Mouse (Mus musculus): ENCODE data around the gene Msmb. TPM values are rescaled to one million over a fixed set of nuclear protein-coding genes. Genes with fewer than 3 reads are reported as not detected.

Gene Msmb
- total and polyA plus RNA-seq, 2 experiments from 2014 or later: not detected

DNA sequence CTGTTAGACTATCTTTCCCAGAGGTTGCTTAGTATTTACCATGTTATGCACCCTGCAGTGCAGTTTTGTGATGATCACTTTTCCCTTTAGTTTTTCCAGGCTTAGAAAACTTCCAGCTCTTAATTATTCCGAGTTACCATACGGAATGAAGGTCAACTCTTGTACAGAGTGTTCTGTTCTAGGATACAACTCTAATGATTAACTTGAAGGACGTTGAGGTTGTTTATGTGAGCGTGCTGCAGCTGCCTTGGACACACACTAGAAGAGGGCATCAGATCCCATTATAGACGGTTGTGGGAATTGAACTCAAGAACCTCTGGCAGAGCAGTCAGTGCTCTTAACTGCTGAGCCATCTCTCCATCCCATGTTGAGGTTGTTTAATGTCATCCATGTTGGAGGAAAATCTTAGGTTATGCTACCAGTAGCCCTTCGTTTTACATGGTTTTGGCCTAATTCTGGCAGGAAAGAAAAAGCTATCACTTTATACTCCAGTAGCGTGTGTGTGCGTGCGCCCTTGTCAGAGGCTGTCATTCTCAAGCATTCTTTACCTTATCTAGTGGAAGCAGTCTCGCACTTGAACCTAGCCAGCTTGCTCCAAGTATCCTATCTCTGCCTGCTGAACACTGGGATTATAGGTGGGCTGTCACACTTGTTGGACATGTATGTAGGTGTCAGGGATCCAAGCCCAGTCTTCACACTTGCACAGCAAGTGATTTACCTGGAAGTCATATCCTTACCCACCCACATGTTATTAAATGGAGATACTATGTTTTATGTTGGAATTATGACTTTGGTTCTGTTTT lies 37.8 kb downstream of the Msmb start:
- Histone ChIP-seq H3K4me3 (ENCODE audit: low read depth, low read length) (no peak overlapping the region), H3K27me3 (ENCODE audit: control insufficient read depth, insufficient read depth, low read length) (no peaks in the 10 kb centered on the region), H3K9ac (replicated peaks; ENCODE audit: low read depth, low read length) (no peak overlapping the region), H3K9me3 (replicated peaks; ENCODE audit: control insufficient read depth, low read length) (no peaks in the 10 kb centered on the region), H3K4me1 (ENCODE audit: control insufficient read depth, insufficient read depth) (no peaks in the 10 kb centered on the region), H3K4me2 (ENCODE audit: low read depth, low read length) (no peak overlapping the region), H3K27ac (ENCODE audit: low read depth) (no peak overlapping the region), H3K36me3 (replicated peaks; ENCODE audit: control insufficient read depth, insufficient read depth, low read length) (peaks cover 67% of the 10 kb centered on the region)
- TF ChIP-seq CTCF (IDR thresholded peaks at IDR 0.05; ENCODE audit: low read depth) (no peak), EP300 (IDR thresholded peaks at IDR 0.05; ENCODE audit: low read depth) (no peak)
- 74% methylated on average over 10 of the region's 10 CpGs for WGBS
- ATAC-seq (ENCODE audit: insufficient read depth, low read depth) (no peak), DNase-seq (ENCODE audit: low spot score) (no peak)

GRCm38 (mm10) chr14:32180861-32181260 lies 39.0 kb downstream of the Msmb start:
- H3K27ac ChIP-seq (ENCODE audit: low read depth): no peak overlapping the region
- 86% methylated on average over 6 of the region's 6 CpGs for WGBS
- no peak overlapping the region for H3K9ac ChIP-seq (replicated peaks; ENCODE audit: low read depth, low read length)
- ATAC-seq (ENCODE audit: insufficient read depth, low read depth): no peak
- no peaks in the 10 kb centered on the region for H3K4me1 ChIP-seq (ENCODE audit: control insufficient read depth, insufficient read depth)
- H3K4me3 ChIP-seq (ENCODE audit: low read depth, low read length): no peak overlapping the region
- no peak overlapping the region for H3K4me2 ChIP-seq (ENCODE audit: low read depth, low read length)
- no peaks in the 10 kb centered on the region for H3K9me3 ChIP-seq (replicated peaks; ENCODE audit: control insufficient read depth, low read length)
- H3K27me3 ChIP-seq (ENCODE audit: control insufficient read depth, insufficient read depth, low read length): no peaks in the 10 kb centered on the region
- TF ChIP-seq EP300 (IDR thresholded peaks at IDR 0.05; ENCODE audit: low read depth) (no peak), CTCF (IDR thresholded peaks at IDR 0.05; ENCODE audit: low read depth) (no peak)
- peaks cover 71% of the 10 kb centered on the region for H3K36me3 ChIP-seq (replicated peaks; ENCODE audit: control insufficient read depth, insufficient read depth, low read length)
- no peak for DNase-seq (ENCODE audit: low spot score)

DNA sequence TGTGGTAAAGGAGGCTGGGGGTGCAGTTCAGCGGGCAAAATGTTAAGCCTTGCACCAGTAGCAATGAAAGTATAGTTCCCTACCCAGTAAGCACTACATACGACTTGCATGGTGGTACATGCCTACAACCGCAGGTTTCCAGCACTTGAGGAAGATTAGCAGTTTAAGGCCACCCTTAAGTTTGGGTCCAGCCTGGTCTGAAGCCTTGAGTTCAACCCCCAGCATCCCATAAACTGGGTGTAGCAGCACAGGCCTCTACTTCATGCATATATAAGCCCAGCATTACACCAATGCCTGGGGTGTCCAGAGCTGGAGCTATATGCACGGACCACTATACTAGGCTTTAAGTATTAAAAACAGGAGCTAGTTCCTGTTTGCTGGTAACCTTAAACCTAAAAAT lies 42.0 kb downstream of the Msmb start:
- no peak overlapping the region for H3K4me2 ChIP-seq (ENCODE audit: low read depth, low read length)
- no peak for ATAC-seq (ENCODE audit: insufficient read depth, low read depth)
- TF ChIP-seq EP300 (IDR thresholded peaks at IDR 0.05; ENCODE audit: low read depth): no peak
- TF ChIP-seq CTCF (IDR thresholded peaks at IDR 0.05; ENCODE audit: low read depth): no peak
- H3K4me3 ChIP-seq (ENCODE audit: low read depth, low read length): no peak overlapping the region
- peaks cover 88% of the 10 kb centered on the region for H3K36me3 ChIP-seq (replicated peaks; ENCODE audit: control insufficient read depth, insufficient read depth, low read length)
- H3K4me1 ChIP-seq (ENCODE audit: control insufficient read depth, insufficient read depth): no peaks in the 10 kb centered on the region
- no peaks in the 10 kb centered on the region for H3K27me3 ChIP-seq (ENCODE audit: control insufficient read depth, insufficient read depth, low read length)
- no peak for DNase-seq (ENCODE audit: low spot score)
- no peak overlapping the region for H3K9ac ChIP-seq (replicated peaks; ENCODE audit: low read depth, low read length)
- no peaks in the 10 kb centered on the region for H3K9me3 ChIP-seq (replicated peaks; ENCODE audit: control insufficient read depth, low read length)
- WGBS: 89% methylated on average over 4 of the region's 4 CpGs
- no peak overlapping the region for H3K27ac ChIP-seq (ENCODE audit: low read depth)

- Histone ChIP-seq H3K4me3 (ENCODE audit: low read depth, low read length) (no peak overlapping the region), H3K9me3 (replicated peaks; ENCODE audit: control insufficient read depth, low read length) (no peaks in the 10 kb centered on the region), H3K9ac (replicated peaks; ENCODE audit: low read depth, low read length) (no peak overlapping the region), H3K27me3 (ENCODE audit: control insufficient read depth, insufficient read depth, low read length) (no peaks in the 10 kb centered on the region), H3K27ac (ENCODE audit: low read depth) (no peak overlapping the region), H3K36me3 (replicated peaks; ENCODE audit: control insufficient read depth, insufficient read depth, low read length) (peaks cover 73% of the 10 kb centered on the region), H3K4me2 (ENCODE audit: low read depth, low read length) (no peak overlapping the region), H3K4me1 (ENCODE audit: control insufficient read depth, insufficient read depth) (no peaks in the 10 kb centered on the region)
- 78% methylated on average over 6 of the region's 6 CpGs for WGBS
- no peak for TF ChIP-seq EP300 (IDR thresholded peaks at IDR 0.05; ENCODE audit: low read depth)
- no peak for TF ChIP-seq CTCF (IDR thresholded peaks at IDR 0.05; ENCODE audit: low read depth)
- DNase-seq (ENCODE audit: low spot score): no peak
- no peak for ATAC-seq (ENCODE audit: insufficient read depth, low read depth)
Measured at GRCm38 (mm10) chr14:32190627-32191391, 49.0 kb downstream of the Msmb start.

DNA sequence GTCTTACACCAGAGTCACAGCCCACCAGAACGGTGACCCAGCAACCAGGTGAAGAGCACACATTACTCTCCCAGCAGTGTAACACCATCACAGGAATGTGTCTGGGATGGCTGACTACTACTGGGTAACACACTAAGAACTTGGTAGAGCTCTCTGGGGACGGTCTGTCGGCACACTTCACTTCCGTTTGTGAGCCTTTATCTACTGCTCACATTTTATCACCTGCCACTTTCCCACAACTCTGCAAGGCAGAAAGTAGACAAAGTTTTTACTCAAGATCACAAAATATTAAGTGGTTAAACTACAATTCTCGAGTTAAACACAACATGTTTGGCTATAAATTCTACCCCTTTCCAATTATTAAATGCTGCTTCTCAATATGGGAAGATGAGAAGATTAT lies 50.1 kb downstream of the Msmb start:
- WGBS: 56% methylated on average over 5 of the region's 5 CpGs
- no peaks in the 10 kb centered on the region for H3K27me3 ChIP-seq (ENCODE audit: control insufficient read depth, insufficient read depth, low read length)
- H3K4me2 ChIP-seq (ENCODE audit: low read depth, low read length): no peak overlapping the region
- no peak overlapping the region for H3K9ac ChIP-seq (replicated peaks; ENCODE audit: low read depth, low read length)
- no peak overlapping the region for H3K4me3 ChIP-seq (ENCODE audit: low read depth, low read length)
- no peak for TF ChIP-seq CTCF (IDR thresholded peaks at IDR 0.05; ENCODE audit: low read depth)
- TF ChIP-seq EP300 (IDR thresholded peaks at IDR 0.05; ENCODE audit: low read depth): no peak
- ATAC-seq (ENCODE audit: insufficient read depth, low read depth) (no peak), DNase-seq (ENCODE audit: low spot score) (no peak)
- H3K9me3 ChIP-seq (replicated peaks; ENCODE audit: control insufficient read depth, low read length): no peaks in the 10 kb centered on the region
- H3K36me3 ChIP-seq (replicated peaks; ENCODE audit: control insufficient read depth, insufficient read depth, low read length): peaks cover 67% of the 10 kb centered on the region
- H3K27ac ChIP-seq (ENCODE audit: low read depth): no peak overlapping the region
- no peaks in the 10 kb centered on the region for H3K4me1 ChIP-seq (ENCODE audit: control insufficient read depth, insufficient read depth)

All from heart, postnatal 0 days (tissue).